Mouse (Mus musculus) heart, embryonic 12.5 days (tissue): ENCODE data around the gene Lrig2. TPM values are rescaled to one million over a fixed set of nuclear protein-coding genes. Genes with fewer than 3 reads are reported as not detected.

Experiments used
- ATAC-seq: fragments of 200-750 bp; cut with Nextera tagmentation; 2 replicates; pipeline ENCODE4 v1.8.0; 2017; ENCODE audit warnings: moderate TSS enrichment, moderate library complexity; ENCODE audit not compliant: insufficient number of reproducible peaks, low FRiP score
- H3K27ac ChIP-seq: fragments of 300-500 bp; sonication (generic); 2 replicates; pipeline ENCODE4 v1.5.1; 2016; ENCODE audit warnings: mild to moderate bottlenecking, moderate library complexity; ENCODE audit not compliant: poor library complexity, severe bottlenecking
- H3K27me3 ChIP-seq: fragments of 300-500 bp; sonication (generic); replicated peaks from 2 replicates; pipeline ENCODE4 v1.6.1; 2016; ENCODE audit warnings: mild to moderate bottlenecking, moderate library complexity
- H3K36me3 ChIP-seq: fragments of 300-500 bp; sonication (generic); 2 replicates; pipeline ENCODE4 v1.6.1; 2016; ENCODE audit warnings: mild to moderate bottlenecking, moderate library complexity
- H3K4me1 ChIP-seq: fragments of 300-500 bp; sonication (generic); replicated peaks from 2 replicates; pipeline ENCODE4 v1.6.1; 2016; ENCODE audit warnings: mild to moderate bottlenecking
- H3K4me2 ChIP-seq: fragments of 300-500 bp; sonication (generic); 2 replicates; pipeline ENCODE4 v1.6.1; 2016; ENCODE audit warnings: mild to moderate bottlenecking, moderate library complexity
- H3K4me3 ChIP-seq: fragments of 300-500 bp; sonication (generic); 2 replicates; pipeline ENCODE4 v1.5.1; 2016; ENCODE audit warnings: mild to moderate bottlenecking
- H3K9ac ChIP-seq: fragments of 300-500 bp; sonication (generic); 2 replicates; pipeline ENCODE4 v1.6.1; 2016; ENCODE audit warnings: mild to moderate bottlenecking, moderate library complexity
- H3K9me3 ChIP-seq: fragments of 300-500 bp; sonication (generic); replicated peaks from 2 replicates; pipeline ENCODE4 v1.6.1; 2016; ENCODE audit warnings: mild to moderate bottlenecking, moderate library complexity
- WGBS: fragments of 180-500 bp; shearing (Covaris S2); methylation state at CpG from one replicate; pipeline ENCODE4 v1.1.7; 2016; 5-methylcytosine and 5-hydroxymethylcytosine counted together
- polyA plus RNA-seq: library from polyadenylated mRNA; unstranded; fragments of >200 nt; fragmentation: Nextera tagmentation; extraction: Ambion mirVana; gene quantifications from 2 replicates; pipeline ENCODE4 v1.2.1, GENCODE M21; 2016

The Lrig2 gene
- polyA plus RNA-seq, 1 experiment from 2014 or later, result 14.4 TPM

- Histone ChIP-seq H3K36me3 (no peaks in the 10 kb centered on the region), H3K27me3 (no peaks in the 10 kb centered on the region), H3K9me3 (no peaks in the 10 kb centered on the region), H3K27ac (peak overlapping the region; percentile 96), H3K4me3 (peak overlapping the region; percentile 98), H3K9ac (peak overlapping the region; percentile 91), H3K4me2 (peak overlapping the region; percentile 57), H3K4me1 (peaks cover 16% of the 10 kb centered on the region)
- ATAC-seq, result peak; percentile 14; the same call in 1 of the 2 replicates
- 1% methylated on average over 14 of the region's 14 CpGs for WGBS
Observed at GRCm38 (mm10) chr3:104510771-104511429, 818 bp downstream of the Lrig2 start.

DNA sequence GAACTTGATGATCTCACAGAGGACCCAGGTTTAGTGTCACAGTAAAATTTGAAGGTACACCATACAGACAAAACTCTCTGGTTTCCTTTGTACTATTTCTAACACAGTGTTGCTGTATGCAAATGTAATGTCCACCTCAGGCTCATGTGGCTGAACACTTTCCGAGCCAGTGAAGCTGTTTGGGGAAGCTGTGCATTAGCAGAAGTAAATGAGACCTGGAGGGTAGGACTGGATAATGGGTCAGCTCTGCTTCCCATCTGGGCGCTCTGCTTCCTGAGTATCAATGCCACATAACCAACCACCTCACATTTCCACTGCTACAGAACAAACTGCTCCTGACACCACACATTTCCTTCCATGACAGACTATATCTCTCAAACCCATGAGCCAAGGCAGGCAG lies 10.1 kb downstream of the Lrig2 start:
- H3K4me3 ChIP-seq, result no peak overlapping the region
- no peaks in the 10 kb centered on the region for H3K27me3 ChIP-seq
- peaks cover 5% of the 10 kb centered on the region; the same call in 1 of the 2 replicates for H3K4me1 ChIP-seq
- H3K9ac ChIP-seq, result no peak overlapping the region
- H3K36me3 ChIP-seq, result peaks cover 4% of the 10 kb centered on the region
- H3K9me3 ChIP-seq, result no peaks in the 10 kb centered on the region
- H3K27ac ChIP-seq, result no peak overlapping the region
- no peak overlapping the region for H3K4me2 ChIP-seq
- ATAC-seq, result no peak
- WGBS, result 87% methylated on average over 2 of the region's 2 CpGs

DNA sequence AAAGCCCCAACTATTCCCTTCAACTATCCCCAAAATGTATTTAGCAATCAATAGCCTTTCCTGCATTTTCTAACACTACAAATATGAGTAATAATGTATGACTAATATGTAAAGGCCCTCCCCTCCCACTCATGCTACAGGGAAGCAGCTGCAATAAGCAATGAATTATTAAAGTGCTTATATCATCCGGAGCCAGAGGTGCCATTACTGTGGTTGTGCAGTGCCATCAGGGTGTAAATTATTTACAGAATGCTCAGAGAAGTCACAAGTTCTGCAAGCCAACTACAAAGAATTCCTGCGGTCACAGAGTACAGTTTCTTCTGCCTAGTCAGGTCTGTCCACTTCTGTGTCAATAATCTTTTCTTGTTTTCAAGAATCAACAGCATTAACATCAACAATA lies 10.8 kb downstream of the Lrig2 start:
- Histone ChIP-seq H3K27me3 (no peaks in the 10 kb centered on the region), H3K9me3 (no peaks in the 10 kb centered on the region), H3K27ac (no peak overlapping the region), H3K4me1 (peaks cover 5% of the 10 kb centered on the region; the same call in 1 of the 2 replicates), H3K9ac (no peak overlapping the region), H3K4me3 (no peak overlapping the region), H3K4me2 (no peak overlapping the region), H3K36me3 (peaks cover 11% of the 10 kb centered on the region)
- WGBS, result 86% methylated on average over 2 of the region's 2 CpGs
- no peak for ATAC-seq

GRCm38 (mm10) chr3:104496176-104496575 lies 15.5 kb downstream of the Lrig2 start:
- Histone ChIP-seq H3K27me3 (no peaks in the 10 kb centered on the region), H3K4me2 (no peak overlapping the region), H3K9me3 (no peaks in the 10 kb centered on the region), H3K4me3 (no peak overlapping the region), H3K36me3 (peaks cover 46% of the 10 kb centered on the region), H3K9ac (no peak overlapping the region), H3K27ac (no peak overlapping the region), H3K4me1 (no peaks in the 10 kb centered on the region)
- 89% methylated on average over 4 of the region's 4 CpGs for WGBS
- no peak for ATAC-seq

GRCm38 (mm10) chr3:104480946-104481719 lies 30.6 kb downstream of the Lrig2 start:
- Histone ChIP-seq H3K36me3 (peaks cover 46% of the 10 kb centered on the region), H3K27me3 (no peaks in the 10 kb centered on the region), H3K9ac (no peak overlapping the region), H3K9me3 (no peaks in the 10 kb centered on the region), H3K4me3 (no peak overlapping the region), H3K27ac (no peak overlapping the region), H3K4me2 (no peak overlapping the region), H3K4me1 (no peaks in the 10 kb centered on the region)
- 86% methylated on average over 1 of the region's 1 CpGs for WGBS
- ATAC-seq, result no peak

- ATAC-seq, result no peak
- no peaks in the 10 kb centered on the region for H3K4me1 ChIP-seq
- H3K4me3 ChIP-seq, result no peak overlapping the region
- WGBS, result 89% methylated on average over 1 of the region's 1 CpGs
- H3K4me2 ChIP-seq, result no peak overlapping the region
- no peaks in the 10 kb centered on the region for H3K9me3 ChIP-seq
- H3K27me3 ChIP-seq, result no peaks in the 10 kb centered on the region
- H3K27ac ChIP-seq, result no peak overlapping the region
- peaks cover 37% of the 10 kb centered on the region for H3K36me3 ChIP-seq
- H3K9ac ChIP-seq, result no peak overlapping the region
Observed at GRCm38 (mm10) chr3:104478056-104478455, 33.7 kb downstream of the Lrig2 start.

DNA sequence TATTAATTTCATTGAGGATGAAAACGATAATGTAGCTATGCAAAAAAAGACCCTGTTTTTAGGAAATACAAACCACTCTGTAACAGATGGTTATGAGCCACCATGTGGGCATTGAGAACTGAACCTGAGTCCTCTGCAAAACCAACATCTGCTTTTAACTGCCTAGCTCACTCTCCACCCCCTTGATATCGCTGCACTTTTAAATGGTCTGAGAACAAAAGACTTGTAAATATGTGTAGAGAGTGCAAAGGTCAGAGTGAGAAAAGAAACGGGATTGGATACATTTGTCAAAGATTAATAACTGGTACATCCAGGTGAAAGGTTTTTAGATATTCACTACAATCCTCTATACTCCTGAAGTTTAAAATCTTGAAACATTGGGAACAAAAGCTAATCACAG lies 42.3 kb downstream of the Lrig2 start:
- Histone ChIP-seq H3K36me3 (peaks cover 31% of the 10 kb centered on the region), H3K4me3 (no peak overlapping the region), H3K9me3 (no peaks in the 10 kb centered on the region), H3K9ac (no peak overlapping the region), H3K27me3 (no peaks in the 10 kb centered on the region), H3K4me2 (no peak overlapping the region), H3K4me1 (no peaks in the 10 kb centered on the region), H3K27ac (no peak overlapping the region)
- WGBS, result 79% methylated on average over 3 of the region's 3 CpGs
- ATAC-seq, result no peak

DNA sequence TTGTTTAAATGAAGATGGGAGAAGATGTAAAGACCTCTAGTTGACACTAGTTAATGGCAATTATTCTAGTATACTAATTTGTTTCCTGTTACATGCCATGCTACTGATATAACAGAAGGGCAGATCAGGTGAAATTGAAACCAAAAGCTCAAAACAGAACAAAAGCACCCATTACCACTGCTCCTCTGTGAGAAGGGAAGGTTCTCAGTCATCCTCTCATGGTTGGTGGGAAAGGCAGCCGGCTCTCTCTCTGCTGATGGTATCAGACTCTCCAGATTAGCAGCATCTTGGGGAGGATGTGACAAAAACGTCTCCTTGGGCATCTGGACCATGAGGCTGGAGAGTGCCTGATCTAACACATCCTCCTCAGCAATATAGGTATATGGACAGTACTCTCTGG lies 50.5 kb downstream of the Lrig2 start:
- WGBS, result 45% methylated on average over 2 of the region's 2 CpGs
- H3K36me3 ChIP-seq, result peaks cover 87% of the 10 kb centered on the region

DNA sequence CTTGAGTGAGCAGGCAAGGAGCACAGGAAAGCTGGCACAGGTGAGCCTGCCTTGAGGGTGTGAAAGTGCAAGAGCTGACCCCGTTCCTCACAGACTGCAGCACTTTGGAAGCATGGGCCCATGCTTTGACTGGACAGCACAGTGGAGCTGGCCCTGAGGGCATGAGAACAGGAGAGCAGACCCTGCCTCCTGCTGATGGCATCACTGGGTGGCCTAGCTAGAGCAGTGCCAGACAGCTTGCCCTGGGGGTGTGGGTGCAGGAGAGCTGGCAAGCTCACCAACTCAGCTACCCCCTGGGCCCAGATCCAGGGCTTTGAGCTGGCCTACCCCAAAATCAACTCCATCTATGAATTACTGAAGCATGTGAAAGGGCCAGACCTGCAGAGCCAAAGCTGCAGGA lies 53.1 kb downstream of the Lrig2 start:
- WGBS, result 88% methylated on average over 1 of the region's 1 CpGs
- H3K4me1 ChIP-seq, result 0 out of 2 replicates have a peak, but pooled peaks cover 4% of the 10 kb centered on the region
- H3K4me2 ChIP-seq, result no peak overlapping the region
- no peak overlapping the region for H3K4me3 ChIP-seq
- no peak overlapping the region for H3K9ac ChIP-seq
- H3K27me3 ChIP-seq, result no peaks in the 10 kb centered on the region
- peaks cover 80% of the 10 kb centered on the region for H3K36me3 ChIP-seq
- ATAC-seq, result no peak
- no peak overlapping the region for H3K27ac ChIP-seq
- no peaks in the 10 kb centered on the region for H3K9me3 ChIP-seq

More for the DNA sequence above, 50.5 kb downstream of the Lrig2 start:
- ATAC-seq, result no peak
- no peak overlapping the region for H3K27ac ChIP-seq
- no peaks in the 10 kb centered on the region for H3K4me1 ChIP-seq
- no peak overlapping the region for H3K4me2 ChIP-seq
- H3K9me3 ChIP-seq, result no peaks in the 10 kb centered on the region
- H3K27me3 ChIP-seq, result no peaks in the 10 kb centered on the region
- no peak overlapping the region for H3K9ac ChIP-seq
- no peak overlapping the region for H3K4me3 ChIP-seq

- no peak for ATAC-seq
- H3K9me3 ChIP-seq, result 0 out of 2 replicates have a peak, but pooled peaks cover 2% of the 10 kb centered on the region
- 0 out of 2 replicates have a peak, but pooled peaks cover 4% of the 10 kb centered on the region for H3K4me1 ChIP-seq
- WGBS, result 68% methylated on average over 10 of the region's 10 CpGs
- H3K4me3 ChIP-seq, result no peak overlapping the region
- no peak overlapping the region for H3K9ac ChIP-seq
- peaks cover 60% of the 10 kb centered on the region for H3K36me3 ChIP-seq
- no peak overlapping the region for H3K27ac ChIP-seq
- no peaks in the 10 kb centered on the region for H3K27me3 ChIP-seq
- H3K4me2 ChIP-seq, result no peak overlapping the region
Observed at GRCm38 (mm10) chr3:104455506-104456275, 56.0 kb downstream of the Lrig2 start.

DNA sequence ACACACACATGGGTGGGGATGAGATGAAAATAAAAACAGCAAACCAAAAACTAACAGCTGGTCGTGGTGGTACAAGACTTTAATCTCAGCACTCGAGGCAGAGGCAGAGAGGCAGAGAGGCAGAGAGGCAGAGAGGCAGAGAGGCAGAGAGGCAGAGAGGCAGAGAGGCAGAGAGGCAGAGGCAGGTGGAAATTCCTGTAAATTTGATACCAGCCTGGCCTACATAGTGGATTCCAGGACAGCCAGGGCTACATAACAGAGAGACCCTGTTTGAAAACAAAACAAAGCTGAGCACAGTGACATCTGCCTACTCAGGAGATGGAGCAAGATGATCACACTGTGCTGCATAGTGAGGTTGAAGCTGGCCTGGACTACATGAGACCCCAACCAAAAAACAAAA lies 64.5 kb downstream of the Lrig2 start:
- ATAC-seq, result no peak
- WGBS, result 51% methylated on average over 2 of the region's 2 CpGs

More for the DNA sequence above, 64.5 kb downstream of the Lrig2 start:
- Histone ChIP-seq H3K27ac (no peak overlapping the region), H3K36me3 (no peaks in the 10 kb centered on the region), H3K9me3 (no peaks in the 10 kb centered on the region), H3K27me3 (no peaks in the 10 kb centered on the region), H3K4me2 (no peak overlapping the region), H3K9ac (no peak overlapping the region), H3K4me3 (no peak overlapping the region), H3K4me1 (peaks cover 3% of the 10 kb centered on the region; the same call in 1 of the 2 replicates)
